Mouse (Mus musculus): ENCODE data around the gene Sox9. TPM values are rescaled to one million over a fixed set of nuclear protein-coding genes. Genes with fewer than 3 reads are reported as not detected.

The Sox9 gene
- polyA plus RNA-seq, 1 experiment from 2014 or later = 196 TPM

DNA sequence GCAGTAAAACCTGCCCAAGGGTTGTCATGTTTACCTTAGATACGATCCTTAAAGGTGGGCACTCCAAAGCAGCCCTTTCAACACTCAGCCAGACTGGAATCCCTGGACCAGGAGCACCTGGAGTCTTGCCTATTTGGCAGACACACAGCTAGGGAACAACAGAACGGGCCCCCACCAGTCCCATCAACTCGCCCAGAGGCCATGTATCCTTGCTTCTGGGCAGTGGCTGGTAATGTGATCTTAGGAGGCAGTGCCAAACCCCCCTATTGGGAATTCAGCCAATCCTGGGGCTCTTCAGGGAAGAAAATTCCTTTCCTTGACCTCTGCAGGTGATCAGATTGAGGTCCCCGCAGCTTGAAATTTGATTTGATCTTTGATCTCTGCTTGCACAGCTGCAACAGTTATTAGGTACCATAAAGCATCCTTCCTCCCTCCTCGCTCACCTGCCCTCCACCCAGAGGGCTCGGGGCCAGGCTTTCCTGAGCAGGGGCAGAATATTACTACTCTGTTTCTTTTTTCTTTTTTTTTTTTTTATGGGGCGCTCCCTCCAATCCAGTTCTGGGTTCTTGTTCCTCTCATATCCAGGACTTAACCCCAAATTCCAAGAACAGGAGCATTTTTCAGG, 53.6 kb downstream of the Sox9 start:
- no peak for ATAC-seq (ENCODE audit: low FRiP score)

More for the DNA sequence above, 53.6 kb downstream of the Sox9 start:
- Histone ChIP-seq H3K27me3 (no peaks in the 10 kb centered on the region), H3K4me2 (replicated peaks) (no peak overlapping the region), H3K9me3 (replicated peaks) (no peaks in the 10 kb centered on the region), H3K9ac (no peak overlapping the region), H3K27ac (no peak overlapping the region), H3K4me1 (peaks cover 24% of the 10 kb centered on the region), H3K4me3 (no peak overlapping the region), H3K36me3 (no peaks in the 10 kb centered on the region)
- WGBS = 51% methylated on average over 7 of the region's 7 CpGs
